In the genomic region with DNA sequence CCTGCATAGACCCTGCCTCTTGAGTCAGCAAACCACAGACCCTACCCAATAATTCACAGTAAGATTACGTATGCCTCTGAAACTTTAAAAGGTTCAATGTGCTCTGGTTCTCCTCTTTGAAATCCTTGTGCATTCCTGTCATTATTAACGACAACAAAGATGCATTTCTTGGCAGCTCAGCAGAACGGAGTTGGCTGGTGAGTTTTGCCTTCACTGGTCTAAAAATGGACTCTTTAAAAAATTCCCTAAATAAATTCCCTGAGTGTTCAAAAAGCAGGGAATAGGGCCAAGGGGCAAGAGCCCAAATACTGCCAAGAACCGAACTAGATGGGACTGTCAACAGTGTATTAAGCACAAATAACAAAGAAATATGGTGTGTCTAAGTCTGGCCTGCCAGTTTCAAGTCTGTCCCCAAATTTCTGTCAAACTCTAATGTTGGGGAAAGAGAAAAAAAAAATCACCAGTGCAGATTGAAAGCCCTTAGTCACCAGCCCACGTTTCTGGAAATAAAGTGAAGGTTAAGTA, we compare ENCODE assay signal across 16 mouse cellular contexts.
DNase-seq lines count a peak whose midpoint lies in the region; ATAC-seq and TF ChIP-seq lines count a peak whose summit lies in the region.
"Had no signal": no experiment of that assay in that cellular context is flagged by ENCODE, and none has a peak within 500 bp of the region (broad histone marks: within the 10 kb centered on the region; RNA-seq: fewer than 3 reads in every experiment).

No protein-coding gene starts in this region.

- H3K27ac ChIP-seq in forebrain, embryonic 16.5 days (ENCODE audit: low read length), result no peak overlapping the region
- no peak overlapping the region for H3K27ac ChIP-seq in forebrain, embryonic 11.5 days (ENCODE audit: low read depth, low read length)
- H3K27ac ChIP-seq in left cerebral cortex, adult 2 months, result no peak overlapping the region
- H3K27ac ChIP-seq: heart, embryonic 10.5 days; macrophage; midbrain, embryonic 15.5 days; neural tube, embryonic 12.5 days; stomach, postnatal 0 days had no signal

- intact Hi-C loops in left cerebral cortex, postnatal 25 days (cut with DNase I), result no loop called here
- intact Hi-C loops in left cerebral cortex, adult 2 months (cut with DNase I), result no loop called here

- H3K36me3 ChIP-seq in forebrain, embryonic 16.5 days (ENCODE audit: control insufficient read depth, insufficient read depth), result no peaks in the 10 kb centered on the region
- no peaks in the 10 kb centered on the region for H3K36me3 ChIP-seq in forebrain, embryonic 11.5 days (ENCODE audit: control insufficient read depth, insufficient read depth, low read length)
- H3K36me3 ChIP-seq: heart, embryonic 10.5 days; midbrain, embryonic 15.5 days; neural tube, embryonic 12.5 days had no signal

- TF ChIP-seq CTCF in left cerebral cortex, adult 2 months (IDR thresholded peaks at IDR 0.05), result no peak

- H3K4me1 ChIP-seq in forebrain, embryonic 16.5 days (replicated peaks; ENCODE audit: control insufficient read depth, insufficient read depth, low read length), result 0 out of 2 replicates have a peak, but pooled peaks cover 3% of the 10 kb centered on the region
- H3K4me1 ChIP-seq in forebrain, embryonic 11.5 days (replicated peaks; ENCODE audit: control insufficient read depth, insufficient read depth, low read length), result no peaks in the 10 kb centered on the region
- H3K4me1 ChIP-seq: heart, embryonic 10.5 days; midbrain, embryonic 15.5 days; neural tube, embryonic 12.5 days had no signal

- H3K4me2 ChIP-seq in forebrain, embryonic 16.5 days (ENCODE audit: low read length), result no peak overlapping the region
- H3K4me2 ChIP-seq in forebrain, embryonic 11.5 days (ENCODE audit: low read depth, low read length, severe bottlenecking), result no peak overlapping the region
- H3K4me2 ChIP-seq: midbrain, embryonic 15.5 days; neural tube, embryonic 12.5 days had no signal

- no peak overlapping the region for H3K9ac ChIP-seq in forebrain, embryonic 16.5 days (replicated peaks; ENCODE audit: low read depth, low read length)
- no peak overlapping the region for H3K9ac ChIP-seq in forebrain, embryonic 11.5 days (ENCODE audit: low read length)
- H3K9ac ChIP-seq: midbrain, embryonic 15.5 days; neural tube, embryonic 12.5 days had no signal

- no peak overlapping the region for H3K4me3 ChIP-seq in forebrain, embryonic 16.5 days (replicated peaks; ENCODE audit: low read length)
- no peak overlapping the region for H3K4me3 ChIP-seq in forebrain, embryonic 11.5 days (ENCODE audit: low read depth, low read length)
- no peak overlapping the region for H3K4me3 ChIP-seq in left cerebral cortex, adult 2 months
- H3K4me3 ChIP-seq: heart, embryonic 10.5 days; midbrain, embryonic 15.5 days; neural tube, embryonic 12.5 days had no signal

- DNase-seq in forebrain, embryonic 11.5 days (ENCODE audit: low spot score), result no peak
- DNase-seq in left cerebral cortex, postnatal 25 days (ENCODE audit: low spot score in 2 of 2), result peak; percentile 17 to 40
- DNase-seq in left cerebral cortex, adult 2 months (ENCODE audit: extremely low spot score in 1 of 2, low spot score in 2 of 2), result no peak
- peak; percentile 36 for DNase-seq in brain, adult 2 months (ENCODE audit: low read depth, low spot score)
- peak; percentile 55 for DNase-seq in lung, postnatal 10 days
- no peak for DNase-seq in adrenal gland, postnatal 4 days (ENCODE audit: low spot score in 2 of 2)
- DNase-seq: adrenal gland, postnatal 25 days; gastrocnemius, postnatal 10 days; heart, postnatal 4 days had no signal

- H3K27me3 ChIP-seq in forebrain, embryonic 16.5 days (replicated peaks; ENCODE audit: control insufficient read depth, insufficient read depth, low read length), result no peaks in the 10 kb centered on the region
- no peaks in the 10 kb centered on the region for H3K27me3 ChIP-seq in forebrain, embryonic 11.5 days (ENCODE audit: control insufficient read depth, insufficient read depth, low read length)
- H3K27me3 ChIP-seq: midbrain, embryonic 15.5 days; neural tube, embryonic 12.5 days had no signal

- 0 out of 2 replicates have a peak, but pooled peaks have one; percentile 31 for ATAC-seq in forebrain, embryonic 16.5 days
- ATAC-seq in forebrain, embryonic 11.5 days (replicated peaks; ENCODE audit: low FRiP score), result no peak
- ATAC-seq: inflammation-experienced regulatory T-cells, adult 6 months; midbrain, embryonic 15.5 days had no signal

- H3K9me3 ChIP-seq in forebrain, embryonic 16.5 days (ENCODE audit: control insufficient read depth, low read length), result no peaks in the 10 kb centered on the region
- no peaks in the 10 kb centered on the region for H3K9me3 ChIP-seq in forebrain, embryonic 11.5 days (ENCODE audit: control insufficient read depth, low read length)
- H3K9me3 ChIP-seq: heart, embryonic 10.5 days; neural tube, embryonic 12.5 days had no signal

- WGBS in forebrain, embryonic 16.5 days, result 21% methylated on average over 5 of the region's 5 CpGs
- 74% methylated on average over 5 of the region's 5 CpGs for WGBS in forebrain, embryonic 11.5 days

Comparison
In these comparisons a context has a peak if more than half of its experiments do, and no peak if none do; other contexts are left out.
1. DNase-seq: peak in left cerebral cortex, postnatal 25 days (2 of 2), brain, adult 2 months (single experiment) and lung, postnatal 10 days (single experiment); none in forebrain, embryonic 11.5 days (single experiment), left cerebral cortex, adult 2 months (0 of 2) and adrenal gland, postnatal 4 days (0 of 2).